Mouse (Mus musculus): ENCODE results near the gene Zfp263. TPM values are rescaled to one million over a fixed set of nuclear protein-coding genes. Genes with fewer than 3 reads are reported as not detected.
A peak's percentile ranks its signal among the peaks of the same experiment; 100 is the strongest.

The Zfp263 gene
- polyA plus RNA-seq, 1 experiment from 2014 or later = 12.3 TPM

DNA sequence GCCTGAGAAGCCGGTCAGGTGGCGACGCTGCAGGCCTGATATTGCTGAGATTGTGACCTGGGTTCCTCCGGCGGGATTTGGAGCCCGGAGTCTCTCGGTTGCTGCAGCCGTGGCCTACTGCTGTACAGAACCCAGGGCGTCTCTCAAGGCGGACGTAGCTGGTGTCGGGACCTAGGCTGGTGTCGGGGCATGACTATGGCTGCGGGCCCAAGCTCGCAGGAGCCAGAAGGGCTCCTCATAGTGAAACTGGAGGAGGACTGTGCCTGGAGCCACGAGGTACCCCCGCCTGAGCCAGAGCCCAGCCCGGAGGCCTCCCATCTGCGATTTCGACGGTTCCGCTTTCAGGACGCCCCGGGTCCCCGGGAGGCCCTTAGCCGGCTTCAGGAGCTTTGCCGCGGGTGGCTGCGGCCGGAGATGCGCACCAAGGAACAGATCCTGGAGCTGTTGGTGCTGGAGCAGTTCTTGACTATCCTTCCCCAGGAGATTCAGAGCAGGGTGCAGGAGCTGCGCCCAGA is 350 bp downstream of the Zfp263 start:
- ATAC-seq (ENCODE audit: insufficient read depth) = peak; percentile 41
- H3K9ac ChIP-seq = peak overlapping the region; percentile 72
- H3K4me1 ChIP-seq (replicated peaks) = peaks cover 29% of the 10 kb centered on the region
- H3K4me3 ChIP-seq (replicated peaks) = peak overlapping the region; percentile 73
- under 1% methylated on average over 32 of the region's 32 CpGs for WGBS (ENCODE audit: insufficient replicate concordance)
- peak overlapping the region; percentile 90 for H3K4me2 ChIP-seq
- peaks cover 6% of the 10 kb centered on the region; the same call in 1 of the 2 replicates for H3K9me3 ChIP-seq (replicated peaks)
- peak overlapping the region; percentile 73 for H3K27ac ChIP-seq (replicated peaks)
- no peaks in the 10 kb centered on the region for H3K27me3 ChIP-seq
- H3K36me3 ChIP-seq (replicated peaks) = peaks cover 30% of the 10 kb centered on the region

DNA sequence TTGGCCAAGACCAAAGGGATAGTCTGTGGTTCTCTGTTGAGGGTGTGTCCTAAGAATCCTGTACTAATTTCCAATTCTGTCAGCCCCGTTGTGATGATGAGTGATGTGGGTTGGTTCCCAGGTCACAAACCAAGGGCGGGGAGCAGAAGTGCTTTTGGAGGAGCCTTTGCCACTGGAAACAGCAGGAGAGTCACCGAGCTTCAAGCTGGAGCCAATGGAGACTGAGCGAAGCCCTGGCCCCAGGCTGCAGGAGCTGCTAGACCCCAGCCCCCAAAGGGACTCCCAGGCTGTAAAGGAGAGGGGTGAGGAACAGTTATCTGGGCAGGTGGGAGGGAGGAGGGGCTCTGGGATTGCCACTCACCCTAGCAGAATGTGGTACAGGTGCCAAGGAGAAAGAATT is 1.8 kb downstream of the Zfp263 start:
- H3K4me3 ChIP-seq (replicated peaks) = peak overlapping the region; percentile 73
- peak overlapping the region; percentile 90 for H3K4me2 ChIP-seq
- peaks cover 15% of the 10 kb centered on the region for H3K9me3 ChIP-seq (replicated peaks)
- peaks cover 29% of the 10 kb centered on the region for H3K4me1 ChIP-seq (replicated peaks)
- 66% methylated on average over 4 of the region's 4 CpGs for WGBS (ENCODE audit: insufficient replicate concordance)
- H3K27ac ChIP-seq (replicated peaks) = no peak overlapping the region
- H3K9ac ChIP-seq = peak overlapping the region; percentile 33; the same call in 1 of the 2 replicates
- peaks cover 43% of the 10 kb centered on the region for H3K36me3 ChIP-seq (replicated peaks)
- ATAC-seq (ENCODE audit: insufficient read depth) = no peak
- H3K27me3 ChIP-seq = no peaks in the 10 kb centered on the region

DNA sequence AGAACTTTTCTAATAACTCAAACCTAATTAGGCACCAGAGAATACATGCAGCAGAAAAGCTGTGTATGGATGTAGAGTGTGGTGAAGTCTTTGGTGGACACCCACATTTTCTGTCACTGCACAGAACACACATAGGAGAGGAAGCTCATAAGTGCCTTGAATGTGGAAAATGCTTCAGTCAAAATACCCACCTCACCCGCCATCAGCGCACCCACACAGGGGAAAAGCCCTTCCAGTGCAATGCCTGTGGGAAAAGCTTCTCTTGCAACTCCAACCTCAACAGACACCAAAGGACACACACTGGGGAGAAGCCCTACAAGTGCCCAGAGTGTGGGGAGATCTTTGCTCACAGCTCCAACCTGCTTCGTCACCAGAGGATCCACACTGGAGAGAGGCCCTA is 5.1 kb downstream of the Zfp263 start:
- ATAC-seq (ENCODE audit: insufficient read depth) = no peak
- Histone ChIP-seq H3K36me3 (replicated peaks) (peaks cover 64% of the 10 kb centered on the region), H3K4me2 (no peak overlapping the region), H3K9me3 (replicated peaks) (peaks cover 15% of the 10 kb centered on the region), H3K9ac (no peak overlapping the region), H3K27ac (replicated peaks) (no peak overlapping the region), H3K4me3 (replicated peaks) (no peak overlapping the region), H3K27me3 (no peaks in the 10 kb centered on the region), H3K4me1 (replicated peaks) (peaks cover 20% of the 10 kb centered on the region)
- WGBS (ENCODE audit: insufficient replicate concordance) = 90% methylated on average over 3 of the region's 3 CpGs

DNA sequence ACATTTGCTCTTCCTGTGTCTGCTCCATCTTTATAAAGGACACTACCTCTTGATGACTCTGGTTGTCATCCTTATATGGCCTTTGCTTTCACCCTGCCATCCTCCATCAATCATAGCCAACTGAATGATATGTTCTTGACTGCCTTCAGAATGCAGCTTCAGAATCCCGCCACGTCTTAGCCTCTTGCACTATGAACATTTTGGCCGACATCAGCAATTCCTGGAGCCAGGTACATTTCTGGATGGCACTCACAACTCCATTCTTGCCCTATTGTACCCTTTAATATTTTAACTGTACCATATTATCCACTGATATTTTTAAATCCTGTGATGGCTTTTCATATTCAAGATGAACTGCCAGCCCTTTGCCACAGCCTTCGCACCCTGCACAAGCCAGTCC is 27.7 kb downstream of the Zfp263 start:
- Histone ChIP-seq H3K4me2 (no peak overlapping the region), H3K4me1 (replicated peaks) (no peaks in the 10 kb centered on the region), H3K4me3 (replicated peaks) (no peak overlapping the region), H3K9ac (no peak overlapping the region), H3K36me3 (replicated peaks) (no peaks in the 10 kb centered on the region), H3K27me3 (no peaks in the 10 kb centered on the region), H3K9me3 (replicated peaks) (no peaks in the 10 kb centered on the region), H3K27ac (replicated peaks) (no peak overlapping the region)
- ATAC-seq (ENCODE audit: insufficient read depth) = no peak
- WGBS (ENCODE audit: insufficient replicate concordance) = 73% methylated on average over 4 of the region's 4 CpGs

DNA sequence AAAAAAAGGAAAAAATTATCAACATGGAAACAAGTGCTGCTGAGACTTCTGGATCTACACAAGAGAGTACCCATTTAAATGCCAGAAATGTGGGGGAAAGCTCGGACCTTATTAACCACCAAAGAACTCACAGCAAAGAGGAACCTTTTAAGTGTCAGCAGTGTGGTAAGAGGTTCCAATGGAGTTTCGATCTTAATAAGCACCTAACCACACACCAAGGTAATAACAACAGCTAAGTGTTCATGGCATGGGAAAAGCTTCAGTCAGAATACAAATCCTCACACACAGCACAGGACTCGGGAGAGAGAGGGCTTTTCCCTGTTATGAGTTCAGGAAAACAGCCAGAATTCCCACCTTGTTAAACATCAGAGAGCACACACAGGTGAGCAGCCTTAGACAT is 32.5 kb downstream of the Zfp263 start:
- ATAC-seq (ENCODE audit: insufficient read depth) = no peak
- H3K9ac ChIP-seq = no peak overlapping the region
- no peaks in the 10 kb centered on the region for H3K27me3 ChIP-seq
- no peaks in the 10 kb centered on the region for H3K4me1 ChIP-seq (replicated peaks)
- no peak overlapping the region for H3K4me2 ChIP-seq
- H3K9me3 ChIP-seq (replicated peaks) = no peaks in the 10 kb centered on the region
- no peaks in the 10 kb centered on the region for H3K36me3 ChIP-seq (replicated peaks)
- H3K27ac ChIP-seq (replicated peaks) = no peak overlapping the region
- 53% methylated on average over 3 of the region's 3 CpGs for WGBS (ENCODE audit: insufficient replicate concordance)
- no peak overlapping the region for H3K4me3 ChIP-seq (replicated peaks)

DNA sequence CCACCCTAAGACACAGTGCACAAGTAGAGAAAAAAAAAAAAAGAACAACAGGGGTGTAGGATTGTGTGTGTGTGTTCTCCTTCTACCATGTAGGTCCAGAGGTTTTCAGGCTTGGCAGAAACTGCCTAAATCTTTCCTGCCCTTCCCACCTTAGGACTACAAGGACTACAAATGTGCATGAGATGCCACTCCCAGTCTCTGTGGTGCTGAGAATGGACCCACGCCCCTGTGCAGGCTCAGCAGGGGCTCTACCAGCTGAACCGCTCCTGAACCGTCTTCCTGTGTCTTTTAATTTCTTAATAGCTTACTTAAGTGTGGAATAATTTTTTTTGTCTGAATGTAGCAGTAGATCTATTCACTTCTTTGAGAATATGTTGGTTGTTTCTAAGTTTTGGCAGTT is 34.1 kb downstream of the Zfp263 start:
- H3K4me3 ChIP-seq (replicated peaks) = no peak overlapping the region
- H3K27ac ChIP-seq (replicated peaks) = no peak overlapping the region
- no peak for ATAC-seq (ENCODE audit: insufficient read depth)
- H3K36me3 ChIP-seq (replicated peaks) = no peaks in the 10 kb centered on the region
- no peaks in the 10 kb centered on the region for H3K4me1 ChIP-seq (replicated peaks)
- no peaks in the 10 kb centered on the region for H3K27me3 ChIP-seq
- WGBS (ENCODE audit: insufficient replicate concordance) = 60% methylated on average over 3 of the region's 3 CpGs
- H3K4me2 ChIP-seq = no peak overlapping the region
- H3K9ac ChIP-seq = no peak overlapping the region
- H3K9me3 ChIP-seq (replicated peaks) = no peaks in the 10 kb centered on the region

DNA sequence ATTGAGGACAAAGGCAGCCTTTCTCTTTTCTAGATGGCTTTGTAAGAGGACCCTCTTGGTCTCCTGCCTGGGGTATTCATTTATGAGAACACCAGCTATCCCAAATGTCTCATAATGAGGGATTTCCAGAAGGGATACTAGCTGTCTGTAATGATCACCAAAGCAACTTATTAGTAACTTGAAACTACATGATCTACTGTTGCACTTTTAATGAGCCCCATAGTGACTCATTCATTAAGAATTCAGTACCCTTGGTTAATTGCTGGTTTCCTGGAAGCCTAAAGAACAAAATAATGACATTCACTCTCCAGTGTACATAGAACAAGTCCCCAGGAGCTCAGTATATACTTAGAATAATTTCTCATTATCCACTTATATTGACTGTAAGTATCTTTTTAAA is 37.3 kb downstream of the Zfp263 start:
- H3K9me3 ChIP-seq (replicated peaks) = no peaks in the 10 kb centered on the region
- no peak overlapping the region for H3K4me3 ChIP-seq (replicated peaks)
- no peaks in the 10 kb centered on the region for H3K36me3 ChIP-seq (replicated peaks)
- H3K9ac ChIP-seq = no peak overlapping the region
- no peaks in the 10 kb centered on the region for H3K4me1 ChIP-seq (replicated peaks)
- ATAC-seq (ENCODE audit: insufficient read depth) = no peak
- H3K27ac ChIP-seq (replicated peaks) = no peak overlapping the region
- H3K27me3 ChIP-seq = no peaks in the 10 kb centered on the region
- H3K4me2 ChIP-seq = no peak overlapping the region

DNA sequence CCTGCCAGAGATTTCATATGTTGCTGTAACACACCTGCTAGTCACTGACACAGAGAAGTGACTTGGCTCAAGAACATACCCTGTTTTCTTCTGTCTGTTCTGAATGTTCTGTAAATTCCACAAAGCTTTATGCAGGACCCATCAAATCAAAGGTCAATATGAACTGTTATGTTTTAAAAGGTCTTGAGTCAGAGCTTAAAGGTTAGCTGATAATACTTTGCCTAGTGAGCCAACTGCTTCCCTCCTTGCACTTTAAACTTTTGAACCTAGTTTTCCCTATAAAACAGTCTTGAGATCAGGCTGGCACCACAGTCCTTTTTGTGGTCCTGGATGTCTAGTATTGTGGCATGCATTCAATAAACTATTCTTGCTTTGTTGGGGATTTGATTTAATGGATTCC is 44.5 kb downstream of the Zfp263 start:
- Histone ChIP-seq H3K27me3 (no peaks in the 10 kb centered on the region), H3K4me2 (no peak overlapping the region), H3K9ac (no peak overlapping the region), H3K4me1 (replicated peaks) (no peaks in the 10 kb centered on the region), H3K27ac (replicated peaks) (no peak overlapping the region), H3K9me3 (replicated peaks) (no peaks in the 10 kb centered on the region), H3K36me3 (replicated peaks) (no peaks in the 10 kb centered on the region), H3K4me3 (replicated peaks) (no peak overlapping the region)
- no peak for ATAC-seq (ENCODE audit: insufficient read depth)

Other genes with a start within 250 kb of the Zfp263 start
- gene Olfr161, start 153.1 kb upstream of the Zfp263 start, polyA plus RNA-seq (2015; fragmentation: Nextera tagmentation; extraction: Ambion mirVana) = not detected in 2 replicates
- 0.41 and 0.46 TPM in 2 replicates for gene Mefv, start 26.0 kb upstream of the Zfp263 start, polyA plus RNA-seq (2015; fragmentation: Nextera tagmentation; extraction: Ambion mirVana)
- gene Olfr15, start 86.8 kb downstream of the Zfp263 start, polyA plus RNA-seq (2015; fragmentation: Nextera tagmentation; extraction: Ambion mirVana) = not detected in 2 replicates
- gene Zfp174, start 103.2 kb downstream of the Zfp263 start, polyA plus RNA-seq (2015; fragmentation: Nextera tagmentation; extraction: Ambion mirVana) = 0.24 and 0.48 TPM in 2 replicates
- gene Naa60, start 128.3 kb downstream of the Zfp263 start, polyA plus RNA-seq (2015; fragmentation: Nextera tagmentation; extraction: Ambion mirVana) = 21.9 and 24.3 TPM in 2 replicates
- 2.1 and 2.2 TPM in 2 replicates for gene Zfp597, start 140.5 kb downstream of the Zfp263 start, polyA plus RNA-seq (2015; fragmentation: Nextera tagmentation; extraction: Ambion mirVana)
- 0.43 and 0.46 TPM in 2 replicates for gene Gm20695, start 140.6 kb downstream of the Zfp263 start, polyA plus RNA-seq (2015; fragmentation: Nextera tagmentation; extraction: Ambion mirVana)
- gene 1700037C18Rik, start 164.6 kb downstream of the Zfp263 start, polyA plus RNA-seq (2015; fragmentation: Nextera tagmentation; extraction: Ambion mirVana) = 2.0 and 2.7 TPM in 2 replicates
- gene Cluap1, start 164.7 kb downstream of the Zfp263 start, polyA plus RNA-seq (2015; fragmentation: Nextera tagmentation; extraction: Ambion mirVana) = 4.6 and 6.4 TPM in 2 replicates
- 0.18 and 0.31 TPM in 2 replicates for gene Nlrc3, start 232.5 kb downstream of the Zfp263 start, polyA plus RNA-seq (2015; fragmentation: Nextera tagmentation; extraction: Ambion mirVana)